Mouse (Mus musculus): ENCODE measurements around the gene Dnajc1. TPM values are rescaled to one million over a fixed set of nuclear protein-coding genes. Genes with fewer than 3 reads are reported as not detected.

The Dnajc1 gene
- polyA plus RNA-seq, 1 experiment from 2014 or later: 49.6 TPM

GRCm38 (mm10) chr2:18249224-18249623, 143.4 kb downstream of the Dnajc1 start:
- Histone ChIP-seq H3K9me3 (ENCODE audit: control insufficient read depth, low read depth, low read length) (no peaks in the 10 kb centered on the region), H3K4me3 (ENCODE audit: low read depth, low read length) (no peak overlapping the region), H3K4me1 (ENCODE audit: control insufficient read depth, insufficient read depth, low read length) (no peaks in the 10 kb centered on the region), H3K36me3 (ENCODE audit: control insufficient read depth, insufficient read depth, low read length) (no peaks in the 10 kb centered on the region), H3K27ac (ENCODE audit: low read length) (no peak overlapping the region), H3K4me2 (replicated peaks; ENCODE audit: low read depth, low read length) (no peak overlapping the region), H3K9ac (replicated peaks; ENCODE audit: low read depth, low read length) (no peak overlapping the region), H3K27me3 (ENCODE audit: control insufficient read depth, insufficient read depth, low read length) (no peaks in the 10 kb centered on the region)
- no peak for ATAC-seq (ENCODE audit: insufficient number of reproducible peaks, insufficient read depth, low FRiP score, low read depth)
- 88% methylated on average over 3 of the region's 3 CpGs for WGBS

DNA sequence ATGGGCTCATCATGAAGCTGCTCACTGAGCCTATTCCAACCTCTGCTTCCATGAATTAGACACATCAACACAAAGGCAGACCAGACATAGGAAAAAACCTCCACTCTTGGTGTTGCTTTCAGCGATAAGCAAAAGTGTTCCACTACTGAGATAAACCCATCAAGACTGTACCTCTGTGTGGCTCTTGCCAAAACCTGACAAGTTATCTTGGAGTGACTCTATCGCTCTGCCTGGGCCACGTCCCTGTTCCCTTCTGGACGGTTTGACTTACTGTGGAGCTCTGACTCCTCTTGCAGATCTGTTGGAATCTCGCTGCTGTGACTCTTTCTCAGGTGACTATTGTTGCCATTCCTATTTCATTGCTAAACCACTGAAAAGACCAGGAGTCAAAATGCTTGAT, 157.1 kb downstream of the Dnajc1 start:
- H3K36me3 ChIP-seq (ENCODE audit: control insufficient read depth, insufficient read depth, low read length): peaks cover 3% of the 10 kb centered on the region; the same call in 1 of the 2 replicates
- H3K9ac ChIP-seq (replicated peaks; ENCODE audit: low read depth, low read length): no peak overlapping the region
- H3K4me2 ChIP-seq (replicated peaks; ENCODE audit: low read depth, low read length): no peak overlapping the region
- no peak for ATAC-seq (ENCODE audit: insufficient number of reproducible peaks, insufficient read depth, low FRiP score, low read depth)
- 0 out of 2 replicates have a peak, but pooled peaks cover 2% of the 10 kb centered on the region for H3K4me1 ChIP-seq (ENCODE audit: control insufficient read depth, insufficient read depth, low read length)
- H3K4me3 ChIP-seq (ENCODE audit: low read depth, low read length): no peak overlapping the region
- no peaks in the 10 kb centered on the region for H3K27me3 ChIP-seq (ENCODE audit: control insufficient read depth, insufficient read depth, low read length)
- no peaks in the 10 kb centered on the region for H3K9me3 ChIP-seq (ENCODE audit: control insufficient read depth, low read depth, low read length)
- H3K27ac ChIP-seq (ENCODE audit: low read length): no peak overlapping the region
- WGBS: 94% methylated on average over 5 of the region's 5 CpGs

GRCm38 (mm10) chr2:18232883-18233567, 159.6 kb downstream of the Dnajc1 start:
- no peaks in the 10 kb centered on the region for H3K9me3 ChIP-seq (ENCODE audit: control insufficient read depth, low read depth, low read length)
- ATAC-seq (ENCODE audit: insufficient number of reproducible peaks, insufficient read depth, low FRiP score, low read depth): no peak
- 31% methylated on average over 5 of the region's 5 CpGs for WGBS
- peaks cover 3% of the 10 kb centered on the region; the same call in 1 of the 2 replicates for H3K36me3 ChIP-seq (ENCODE audit: control insufficient read depth, insufficient read depth, low read length)
- no peak overlapping the region for H3K27ac ChIP-seq (ENCODE audit: low read length)
- H3K4me2 ChIP-seq (replicated peaks; ENCODE audit: low read depth, low read length): no peak overlapping the region
- H3K4me3 ChIP-seq (ENCODE audit: low read depth, low read length): no peak overlapping the region
- no peaks in the 10 kb centered on the region for H3K27me3 ChIP-seq (ENCODE audit: control insufficient read depth, insufficient read depth, low read length)
- H3K9ac ChIP-seq (replicated peaks; ENCODE audit: low read depth, low read length): no peak overlapping the region
- 0 out of 2 replicates have a peak, but pooled peaks cover 2% of the 10 kb centered on the region for H3K4me1 ChIP-seq (ENCODE audit: control insufficient read depth, insufficient read depth, low read length)

DNA sequence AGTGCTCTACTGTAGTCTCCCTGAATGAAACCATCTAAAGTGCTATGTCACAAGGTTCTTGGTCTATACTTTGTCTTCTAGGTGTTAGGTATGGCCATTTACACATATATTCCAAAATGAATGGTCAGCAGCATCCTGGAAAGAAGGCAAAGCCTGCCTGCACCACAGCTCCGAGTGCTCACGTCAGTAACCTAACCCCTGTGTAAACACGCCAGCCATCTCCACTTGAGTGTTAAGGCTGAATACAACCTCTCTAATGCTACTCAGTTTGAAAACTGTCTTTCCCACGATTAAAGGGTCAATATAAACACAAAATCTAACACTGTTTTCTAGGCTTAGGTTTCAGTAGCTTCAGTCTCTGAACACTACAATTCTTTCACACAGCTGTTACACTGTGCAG, 161.5 kb downstream of the Dnajc1 start:
- H3K4me3 ChIP-seq (ENCODE audit: low read depth, low read length): no peak overlapping the region
- H3K4me1 ChIP-seq (ENCODE audit: control insufficient read depth, insufficient read depth, low read length): 0 out of 2 replicates have a peak, but pooled peaks cover 2% of the 10 kb centered on the region
- peaks cover 3% of the 10 kb centered on the region; the same call in 1 of the 2 replicates for H3K36me3 ChIP-seq (ENCODE audit: control insufficient read depth, insufficient read depth, low read length)
- no peaks in the 10 kb centered on the region for H3K9me3 ChIP-seq (ENCODE audit: control insufficient read depth, low read depth, low read length)
- 37% methylated on average over 4 of the region's 4 CpGs for WGBS
- no peak overlapping the region for H3K9ac ChIP-seq (replicated peaks; ENCODE audit: low read depth, low read length)
- no peak overlapping the region for H3K27ac ChIP-seq (ENCODE audit: low read length)
- no peak overlapping the region for H3K4me2 ChIP-seq (replicated peaks; ENCODE audit: low read depth, low read length)
- no peak for ATAC-seq (ENCODE audit: insufficient number of reproducible peaks, insufficient read depth, low FRiP score, low read depth)
- H3K27me3 ChIP-seq (ENCODE audit: control insufficient read depth, insufficient read depth, low read length): no peaks in the 10 kb centered on the region

DNA sequence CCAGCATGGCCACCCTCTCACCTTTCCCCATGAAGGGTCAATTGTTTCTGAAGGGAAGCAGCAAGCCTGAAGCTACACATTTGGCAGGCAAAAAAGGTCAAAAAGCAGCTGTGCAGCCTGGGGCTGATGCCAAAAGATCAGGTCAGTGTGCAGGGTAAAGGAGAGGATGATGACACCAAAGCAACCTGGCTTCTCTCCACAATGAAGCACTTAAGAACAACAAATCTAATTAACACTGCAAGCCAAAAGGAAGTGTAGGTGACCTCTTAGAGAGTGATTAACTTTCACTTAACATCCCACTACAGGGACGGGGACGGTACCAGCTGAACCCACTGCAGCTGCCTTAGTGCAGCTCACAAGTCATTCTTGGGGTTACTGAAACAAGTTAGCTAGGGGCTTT, 163.4 kb downstream of the Dnajc1 start:
- no peaks in the 10 kb centered on the region for H3K27me3 ChIP-seq (ENCODE audit: control insufficient read depth, insufficient read depth, low read length)
- ATAC-seq (ENCODE audit: insufficient number of reproducible peaks, insufficient read depth, low FRiP score, low read depth): no peak
- no peak overlapping the region for H3K9ac ChIP-seq (replicated peaks; ENCODE audit: low read depth, low read length)
- no peak overlapping the region for H3K27ac ChIP-seq (ENCODE audit: low read length)
- H3K4me3 ChIP-seq (ENCODE audit: low read depth, low read length): no peak overlapping the region
- H3K9me3 ChIP-seq (ENCODE audit: control insufficient read depth, low read depth, low read length): no peaks in the 10 kb centered on the region
- peaks cover 3% of the 10 kb centered on the region; the same call in 1 of the 2 replicates for H3K36me3 ChIP-seq (ENCODE audit: control insufficient read depth, insufficient read depth, low read length)
- WGBS: 17% methylated on average over 2 of the region's 2 CpGs
- no peak overlapping the region for H3K4me2 ChIP-seq (replicated peaks; ENCODE audit: low read depth, low read length)
- 0 out of 2 replicates have a peak, but pooled peaks cover 2% of the 10 kb centered on the region for H3K4me1 ChIP-seq (ENCODE audit: control insufficient read depth, insufficient read depth, low read length)

GRCm38 (mm10) chr2:18228486-18229062, 164.1 kb downstream of the Dnajc1 start:
- 46% methylated on average over 8 of the region's 8 CpGs for WGBS
- Histone ChIP-seq H3K36me3 (ENCODE audit: control insufficient read depth, insufficient read depth, low read length) (peaks cover 3% of the 10 kb centered on the region; the same call in 1 of the 2 replicates), H3K9me3 (ENCODE audit: control insufficient read depth, low read depth, low read length) (no peaks in the 10 kb centered on the region), H3K27ac (ENCODE audit: low read length) (no peak overlapping the region), H3K4me3 (ENCODE audit: low read depth, low read length) (no peak overlapping the region), H3K4me2 (replicated peaks; ENCODE audit: low read depth, low read length) (no peak overlapping the region), H3K4me1 (ENCODE audit: control insufficient read depth, insufficient read depth, low read length) (0 out of 2 replicates have a peak, but pooled peaks cover 2% of the 10 kb centered on the region), H3K27me3 (ENCODE audit: control insufficient read depth, insufficient read depth, low read length) (no peaks in the 10 kb centered on the region), H3K9ac (replicated peaks; ENCODE audit: low read depth, low read length) (no peak overlapping the region)
- ATAC-seq (ENCODE audit: insufficient number of reproducible peaks, insufficient read depth, low FRiP score, low read depth): no peak

DNA sequence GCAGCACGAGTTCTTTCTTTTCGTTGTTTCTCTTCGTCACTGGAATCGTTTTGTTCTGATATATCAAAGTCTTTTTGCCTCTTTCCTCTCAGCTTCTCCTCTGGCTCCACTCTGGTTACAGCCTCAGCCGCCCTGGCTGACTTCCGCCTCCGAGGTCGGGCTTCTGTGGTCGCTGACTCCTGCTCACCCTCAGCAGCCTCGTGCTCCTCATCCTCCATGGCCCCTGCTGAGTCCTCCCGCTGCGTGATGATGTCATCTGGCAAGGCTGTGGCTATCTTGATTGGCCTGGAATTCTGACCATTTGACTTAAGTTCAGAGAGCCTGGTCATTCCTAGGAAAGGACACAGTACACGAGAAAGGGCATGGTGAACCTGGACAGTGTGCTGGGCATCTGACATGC, 173.1 kb downstream of the Dnajc1 start:
- Histone ChIP-seq H3K9me3 (ENCODE audit: control insufficient read depth, low read depth, low read length) (no peaks in the 10 kb centered on the region), H3K4me2 (replicated peaks; ENCODE audit: low read depth, low read length) (no peak overlapping the region), H3K36me3 (ENCODE audit: control insufficient read depth, insufficient read depth, low read length) (peaks cover 36% of the 10 kb centered on the region), H3K27me3 (ENCODE audit: control insufficient read depth, insufficient read depth, low read length) (no peaks in the 10 kb centered on the region), H3K4me1 (ENCODE audit: control insufficient read depth, insufficient read depth, low read length) (no peaks in the 10 kb centered on the region), H3K9ac (replicated peaks; ENCODE audit: low read depth, low read length) (no peak overlapping the region), H3K27ac (ENCODE audit: low read length) (no peak overlapping the region), H3K4me3 (ENCODE audit: low read depth, low read length) (no peak overlapping the region)
- ATAC-seq (ENCODE audit: insufficient number of reproducible peaks, insufficient read depth, low FRiP score, low read depth): no peak
- 83% methylated on average over 13 of the region's 13 CpGs for WGBS

DNA sequence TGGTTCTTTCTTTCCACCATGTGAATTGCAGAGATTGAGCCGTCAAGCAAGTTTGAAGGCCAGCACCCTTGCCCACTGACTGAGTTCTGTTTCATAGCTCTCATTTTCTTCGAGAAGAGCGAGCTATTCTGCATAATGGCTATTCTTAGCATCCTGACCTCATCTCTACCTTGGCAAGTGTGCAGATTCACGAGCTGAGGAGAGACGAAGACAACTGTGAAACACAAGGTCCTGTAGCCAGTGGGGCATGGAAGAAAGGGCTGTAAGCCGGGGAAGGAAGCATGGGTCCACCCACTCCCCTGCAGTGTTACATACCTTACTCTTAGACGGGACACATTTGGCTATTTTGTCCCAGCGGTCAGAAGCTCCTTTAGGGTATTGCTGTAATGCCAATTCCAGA, 173.5 kb downstream of the Dnajc1 start:
- H3K27me3 ChIP-seq (ENCODE audit: control insufficient read depth, insufficient read depth, low read length): no peaks in the 10 kb centered on the region
- H3K4me3 ChIP-seq (ENCODE audit: low read depth, low read length): no peak overlapping the region
- H3K9me3 ChIP-seq (ENCODE audit: control insufficient read depth, low read depth, low read length): no peaks in the 10 kb centered on the region
- no peak overlapping the region for H3K9ac ChIP-seq (replicated peaks; ENCODE audit: low read depth, low read length)
- H3K4me2 ChIP-seq (replicated peaks; ENCODE audit: low read depth, low read length): no peak overlapping the region
- H3K36me3 ChIP-seq (ENCODE audit: control insufficient read depth, insufficient read depth, low read length): peaks cover 40% of the 10 kb centered on the region
- ATAC-seq (ENCODE audit: insufficient number of reproducible peaks, insufficient read depth, low FRiP score, low read depth): no peak
- no peak overlapping the region for H3K27ac ChIP-seq (ENCODE audit: low read length)
- WGBS: 76% methylated on average over 8 of the region's 8 CpGs
- no peaks in the 10 kb centered on the region for H3K4me1 ChIP-seq (ENCODE audit: control insufficient read depth, insufficient read depth, low read length)

Data from stomach, embryonic 14.5 days (tissue).